Mouse (Mus musculus): Measurements from ENCODE around the gene Tenm4. TPM values are rescaled to one million over a fixed set of nuclear protein-coding genes. Genes with fewer than 3 reads are reported as not detected.
A peak's percentile ranks its signal among the peaks of the same experiment; 100 is the strongest.

Gene Tenm4
- polyA plus RNA-seq, 1 experiment, result 30.7 TPM

DNA sequence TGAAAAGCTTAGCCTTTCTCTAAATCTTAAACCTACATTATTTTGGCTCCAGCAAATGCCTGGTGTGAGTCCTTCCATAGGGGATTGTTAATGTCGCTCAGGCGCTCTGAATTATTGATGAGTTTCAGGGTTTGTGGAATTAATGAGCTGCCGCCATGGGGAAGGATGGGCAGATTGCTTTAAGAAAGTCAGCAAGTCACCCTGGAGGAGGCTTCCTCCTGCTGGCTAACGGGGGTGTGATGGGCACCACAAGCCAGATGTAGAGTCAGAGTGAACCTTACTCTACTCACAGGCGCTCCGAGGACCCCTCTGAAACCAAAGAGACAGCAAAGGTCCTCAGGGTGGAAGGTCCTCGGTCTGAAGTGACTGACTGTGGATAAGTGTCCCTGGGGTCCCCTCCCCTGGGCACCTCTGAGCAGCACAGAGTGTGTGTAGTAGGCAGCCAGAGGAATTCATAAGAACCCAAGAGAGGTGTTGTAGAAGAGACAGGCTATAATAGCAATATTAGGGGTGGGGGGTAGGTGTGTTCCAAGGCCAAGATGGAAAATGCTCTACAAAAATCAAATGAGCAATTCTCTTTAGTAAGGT lies 637.1 kb downstream of the Tenm4 start:
- no peak for DNase-seq (ENCODE audit: low read depth)

DNA sequence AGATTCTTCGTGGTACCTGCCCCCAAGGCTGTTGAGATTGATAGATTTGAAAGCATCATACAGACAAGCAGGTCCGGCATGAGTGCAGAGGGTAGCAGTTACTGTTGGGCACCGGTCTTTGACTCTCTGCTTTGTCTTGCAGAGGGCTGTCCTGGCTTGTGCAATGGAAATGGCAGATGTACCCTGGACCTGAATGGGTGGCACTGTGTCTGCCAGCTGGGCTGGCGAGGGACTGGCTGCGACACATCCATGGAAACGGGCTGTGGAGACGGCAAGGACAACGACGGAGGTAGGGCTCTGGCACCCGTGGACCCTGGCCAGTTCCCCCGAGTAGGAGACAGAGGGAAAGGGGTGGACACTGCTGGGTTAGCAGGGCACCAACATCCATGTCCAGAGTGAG lies 640.6 kb downstream of the Tenm4 start:
- no peak for DNase-seq (ENCODE audit: low read depth)

DNA sequence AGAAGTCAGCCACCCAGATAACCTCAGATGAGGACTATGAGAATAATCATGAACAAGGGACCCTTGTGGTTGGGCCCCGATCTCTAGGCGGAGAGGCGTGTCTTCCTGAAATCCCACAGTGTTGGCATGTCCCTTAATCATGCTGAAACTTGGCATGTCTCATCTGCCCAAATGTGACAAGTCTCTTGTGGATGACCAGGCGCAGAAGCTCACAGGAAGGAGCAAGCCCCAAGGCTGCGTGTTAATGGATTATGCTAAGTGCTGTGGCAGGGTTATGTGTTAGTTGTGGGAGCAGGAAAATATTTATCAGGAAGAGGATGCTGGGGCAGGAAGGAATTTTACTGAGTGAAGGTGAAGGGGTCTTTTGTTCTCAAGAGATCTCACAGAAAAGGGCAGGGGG lies 642.0 kb downstream of the Tenm4 start:
- DNase-seq (ENCODE audit: low read depth), result no peak

GRCm38 (mm10) chr7:96813497-96814400 lies 642.7 kb downstream of the Tenm4 start:
- DNase-seq (ENCODE audit: low read depth), result no peak

DNA sequence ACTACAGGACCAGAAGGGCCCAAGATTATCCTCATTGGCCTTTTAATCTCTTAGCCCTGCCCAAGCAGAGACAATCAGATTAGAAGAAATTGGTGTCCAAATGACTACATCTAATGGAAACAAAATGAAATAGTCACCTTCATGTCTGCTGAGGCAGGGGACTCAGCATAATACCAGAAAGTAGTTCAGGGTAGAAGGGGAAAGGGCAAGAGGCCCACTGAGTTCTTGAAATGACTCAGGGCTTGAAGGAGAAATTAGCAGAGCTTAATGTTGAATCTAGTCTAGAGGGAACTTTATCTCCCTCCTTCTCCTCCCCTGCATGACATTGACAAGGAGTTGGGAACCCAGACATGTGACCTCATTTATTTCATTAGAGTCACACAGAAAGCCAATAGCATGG lies 643.5 kb downstream of the Tenm4 start:
- no peak for DNase-seq (ENCODE audit: low read depth)

- DNase-seq (ENCODE audit: low read depth), result no peak
These were observed 646.1 kb downstream of the Tenm4 start for GRCm38 (mm10) chr7:96817030-96817674.

- no peak for DNase-seq (ENCODE audit: low read depth)
These were observed 647.3 kb downstream of the Tenm4 start for GRCm38 (mm10) chr7:96818236-96818916.

GRCm38 (mm10) chr7:96819538-96819937 lies 648.5 kb downstream of the Tenm4 start:
- DNase-seq (ENCODE audit: low read depth), result no peak

DNA sequence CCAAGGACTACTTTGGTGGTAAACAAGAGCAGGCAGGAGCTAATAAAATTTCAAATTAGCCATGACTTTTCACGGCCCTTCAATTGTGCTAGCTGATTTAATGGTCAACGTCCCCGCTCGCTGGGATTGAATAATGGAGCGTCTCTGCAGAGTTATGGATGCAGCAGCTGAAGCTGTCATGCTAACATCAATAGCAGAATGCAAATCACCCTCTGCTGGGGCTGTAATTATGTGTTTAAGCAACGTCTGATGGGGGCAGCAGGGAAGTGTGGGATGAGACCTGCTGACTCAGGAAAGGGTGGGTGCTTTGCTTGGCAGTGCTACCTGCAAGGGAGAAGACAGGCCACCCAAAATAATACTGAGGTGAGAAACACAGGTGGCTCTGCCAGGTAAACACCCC lies 649.3 kb downstream of the Tenm4 start:
- no peak for DNase-seq (ENCODE audit: low read depth)

DNA sequence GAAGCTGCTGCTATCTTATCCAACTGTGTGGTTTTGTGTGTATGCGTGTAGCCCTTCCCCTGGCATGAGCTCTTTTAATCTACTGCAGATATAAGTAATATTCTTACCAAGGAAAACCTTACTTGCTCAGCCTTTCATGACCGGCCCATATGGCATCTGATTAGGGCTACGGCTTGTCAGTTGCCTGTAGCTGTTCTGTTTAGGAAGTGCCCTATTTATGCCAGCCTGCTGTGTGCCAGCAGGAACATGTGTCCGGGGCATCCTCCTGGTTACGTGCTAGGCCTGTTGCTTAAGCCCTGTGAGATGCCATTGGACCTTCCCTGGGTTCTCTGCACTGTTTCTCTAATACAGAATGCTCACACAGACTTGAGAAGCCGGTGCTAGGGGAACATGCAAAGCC lies 655.1 kb downstream of the Tenm4 start:
- DNase-seq (ENCODE audit: low read depth), result no peak

- DNase-seq (ENCODE audit: low read depth), result no peak
These were observed 655.6 kb downstream of the Tenm4 start for GRCm38 (mm10) chr7:96826672-96827071.

DNA sequence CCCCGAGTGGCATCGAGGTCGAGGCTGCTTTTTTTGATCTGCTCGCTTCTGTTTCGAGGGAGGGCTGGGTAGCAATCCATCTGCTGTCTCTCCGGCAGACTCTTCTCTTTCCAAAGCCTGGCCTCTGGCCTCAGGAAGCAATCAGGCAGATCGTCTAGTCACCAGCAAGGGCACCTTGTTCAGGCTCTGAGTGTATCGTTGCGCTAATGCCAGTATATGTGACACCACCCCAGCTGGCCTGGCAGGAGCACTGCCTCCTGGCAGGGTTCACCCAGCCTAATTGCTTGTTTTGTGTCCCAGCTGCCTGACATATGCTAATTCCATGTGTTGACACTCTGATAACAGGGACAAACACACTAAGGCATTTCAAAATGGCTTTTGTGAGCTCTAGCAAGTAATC lies 661.5 kb downstream of the Tenm4 start:
- peak; percentile 8 for DNase-seq (ENCODE audit: low read depth)

DNA sequence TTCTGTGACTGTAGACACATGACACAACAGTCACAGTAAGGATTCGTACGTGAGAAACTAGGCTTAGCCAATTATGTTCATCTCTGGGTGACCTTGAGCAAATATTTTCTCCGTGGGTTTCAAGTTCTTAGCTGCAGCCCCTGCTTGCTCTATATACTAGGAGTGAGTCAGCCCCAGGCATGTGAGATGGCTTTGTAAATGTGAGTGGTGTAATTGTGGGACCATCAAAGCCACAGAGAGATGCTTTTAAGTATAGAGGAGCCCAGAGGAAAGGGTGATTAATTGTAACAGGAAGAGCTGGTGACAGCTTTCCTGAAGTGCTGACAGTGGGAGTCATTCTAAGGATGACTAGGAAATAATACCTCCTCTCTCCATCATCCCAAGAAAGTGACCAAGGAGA lies 662.0 kb downstream of the Tenm4 start:
- no peak for DNase-seq (ENCODE audit: low read depth)

DNA sequence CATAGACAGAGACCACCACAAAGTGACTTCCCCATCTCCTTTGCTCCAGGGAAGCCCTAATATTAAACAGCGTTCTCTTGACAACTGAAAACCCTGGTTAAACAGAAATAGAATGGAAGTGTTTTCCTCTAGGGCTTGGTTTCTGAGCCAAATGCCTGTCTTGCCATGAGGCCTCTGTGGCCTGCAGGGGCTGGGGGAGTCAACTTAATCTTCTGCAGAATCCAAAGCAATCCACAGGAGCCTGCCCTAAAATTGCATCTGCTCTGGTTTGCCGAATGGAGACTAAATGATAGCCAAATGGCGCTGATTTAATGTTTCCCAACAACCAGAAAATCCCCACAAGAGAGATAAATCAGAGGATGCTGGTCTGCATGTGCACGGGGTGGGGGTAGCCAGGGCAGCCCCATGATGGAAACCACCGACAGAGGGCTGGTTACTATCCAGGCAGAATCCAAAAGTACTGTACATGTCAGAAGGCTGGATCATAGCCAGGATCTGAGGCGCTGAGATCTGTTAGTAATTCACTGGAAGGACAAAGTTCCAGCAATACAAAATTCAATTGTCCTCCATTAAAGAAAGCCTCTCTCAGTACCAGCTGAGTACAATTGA lies 663.7 kb downstream of the Tenm4 start:
- no peak for DNase-seq (ENCODE audit: low read depth)

GRCm38 (mm10) chr7:96835313-96835712 lies 664.3 kb downstream of the Tenm4 start:
- no peak for DNase-seq (ENCODE audit: low read depth)

- no peak for DNase-seq (ENCODE audit: low read depth)
These were observed 667.3 kb downstream of the Tenm4 start for GRCm38 (mm10) chr7:96838271-96838841.

DNA sequence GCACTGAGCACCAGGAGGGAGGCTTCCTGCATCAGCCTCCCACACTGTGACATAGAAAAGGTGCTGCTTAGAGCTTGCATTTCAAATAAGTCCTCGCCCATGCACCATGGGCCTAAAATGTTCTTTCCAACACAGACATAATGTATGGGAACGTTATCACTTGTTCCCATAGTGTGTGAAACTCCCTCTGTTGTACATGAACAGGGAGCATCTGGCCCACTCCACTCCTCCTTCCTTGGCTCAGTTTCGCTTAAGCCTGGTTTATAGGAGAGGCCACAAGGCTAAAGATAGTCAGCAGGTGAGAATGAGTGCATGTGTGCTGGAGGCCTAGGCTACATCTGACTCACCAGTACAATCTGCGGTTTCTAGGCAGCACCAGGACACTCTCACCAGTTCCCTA lies 667.9 kb downstream of the Tenm4 start:
- DNase-seq (ENCODE audit: low read depth), result no peak

DNA sequence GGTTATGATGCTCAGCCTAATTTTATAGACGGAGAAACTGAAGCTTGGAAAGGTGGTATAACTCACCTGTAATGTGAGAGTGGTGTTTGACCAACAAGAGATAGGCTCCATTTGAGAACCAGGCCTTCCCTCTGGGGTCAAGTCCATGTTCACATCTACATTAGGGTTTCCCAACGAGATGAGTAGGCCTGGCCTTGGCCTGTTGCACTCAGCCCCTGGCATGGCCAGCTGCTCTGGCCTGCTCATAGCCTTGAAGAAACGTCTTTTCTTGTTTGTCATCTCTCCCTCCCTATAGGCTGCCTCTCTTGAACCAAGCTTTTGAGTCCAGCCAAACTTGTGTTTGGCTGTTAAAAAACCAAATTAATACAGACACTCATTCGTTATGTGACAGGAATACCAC lies 668.5 kb downstream of the Tenm4 start:
- no peak for DNase-seq (ENCODE audit: low read depth)

DNA sequence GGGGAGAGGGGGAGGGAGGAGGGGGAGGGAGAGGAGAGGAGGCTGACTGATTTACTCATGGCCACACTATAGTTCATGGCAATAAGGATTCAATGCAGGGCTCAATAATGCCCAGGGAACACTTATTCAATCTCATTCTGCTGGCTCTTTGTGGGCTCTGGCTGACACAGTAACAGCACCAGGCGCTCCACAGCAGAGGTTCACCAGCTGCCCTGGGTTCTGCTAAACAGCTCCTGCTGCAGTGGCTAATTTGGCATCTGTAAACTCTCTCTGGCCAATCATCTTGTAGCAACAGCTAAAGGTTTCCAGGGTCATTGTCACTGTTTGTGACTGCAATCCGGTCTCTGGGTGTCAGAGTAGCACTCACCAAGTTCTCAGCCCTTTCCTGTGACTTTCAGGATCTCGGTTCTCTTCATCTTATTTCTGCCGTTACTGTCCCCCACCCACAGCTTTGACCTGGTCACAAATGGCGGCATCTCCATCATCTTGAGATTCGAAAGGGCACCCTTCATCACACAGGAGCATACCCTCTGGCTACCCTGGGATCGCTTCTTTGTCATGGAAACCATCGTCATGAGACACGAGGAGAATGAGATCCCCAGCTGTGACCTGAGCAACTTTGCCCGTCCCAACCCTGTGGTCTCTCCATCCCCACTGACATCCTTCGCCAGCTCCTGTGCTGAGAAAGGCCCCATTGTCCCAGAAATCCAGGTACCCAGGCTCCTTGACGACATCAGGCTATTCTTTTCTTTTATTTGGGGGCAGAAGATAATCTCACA lies 671.6 kb downstream of the Tenm4 start:
- DNase-seq (ENCODE audit: low read depth), result no peak

DNA sequence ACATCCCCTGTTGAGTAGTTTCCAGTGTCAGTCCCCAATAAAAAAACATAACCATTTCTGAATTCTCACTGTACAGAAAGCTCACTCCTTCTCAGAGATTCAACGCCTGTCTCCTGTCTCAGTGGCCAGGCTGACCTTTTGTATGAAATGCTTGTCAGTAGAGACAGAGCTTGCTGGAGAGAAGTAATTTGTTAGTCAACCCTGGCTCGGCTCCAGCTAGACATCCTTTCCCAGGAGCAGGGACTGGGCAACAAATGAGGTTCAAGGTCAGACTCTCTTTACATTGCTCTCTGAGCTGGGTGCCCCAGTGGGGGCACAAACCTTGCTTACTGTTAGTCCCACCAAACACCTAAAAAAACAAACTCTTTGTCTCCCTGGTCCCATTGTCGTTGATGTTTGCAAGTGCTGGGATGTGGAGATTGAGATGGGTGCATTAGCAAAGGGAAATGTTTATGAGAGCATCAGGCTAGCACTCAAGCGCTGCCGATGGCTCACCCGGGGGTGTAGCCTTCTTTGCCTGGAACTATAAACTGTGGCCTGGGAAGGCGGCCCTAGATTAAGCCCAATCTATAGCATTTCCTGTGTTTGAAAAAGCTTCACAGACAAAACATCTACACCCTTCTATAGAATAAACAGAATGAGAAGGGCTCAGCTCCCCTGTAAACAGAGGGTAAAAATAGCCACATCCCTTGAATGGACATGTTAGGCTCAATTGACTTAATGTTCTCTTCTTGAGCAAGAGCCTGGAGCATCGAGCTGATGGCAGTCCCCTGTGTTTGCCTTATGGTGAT lies 673.3 kb downstream of the Tenm4 start:
- DNase-seq (ENCODE audit: low read depth), result no peak
